Mouse (Mus musculus) MEL (cell line): ENCODE results near the gene Clca3a1.

Experiments
- CTCF ChIP-seq, 3 experiments: IDR thresholded peaks in 2 of 3; conservative IDR thresholded peaks in 1 of 3; 2 replicates each; pipeline ENCODE4 v1.5.1; 2011 to 2012; ENCODE audit warnings: low read length in 3 of 3, low read depth in 2 of 3, mild to moderate bottlenecking in 2 of 3, improper control_type of control experiment in 1 of 3, inconsistent platforms in 1 of 3, mixed read lengths in 1 of 3, moderate library complexity in 1 of 3; ENCODE audit not compliant: control insufficient read depth in 1 of 3, insufficient read depth in 1 of 3, poor library complexity in 1 of 3, severe bottlenecking in 1 of 3
- SMC3 ChIP-seq: IDR thresholded peaks from 2 replicates; pipeline ENCODE4 v1.6.1; 2011; ENCODE audit warnings: low read depth, low read length, improper control_type of control experiment

- TF ChIP-seq SMC3, result no peak
- no peak for TF ChIP-seq CTCF (IDR thresholded peaks at IDR 0.05 in 2 of 3, conservative IDR thresholded peaks at IDR 0.05 in 1 of 3; ENCODE audit: control insufficient read depth in 1 of 3, insufficient read depth in 1 of 3, low read depth in 2 of 3, low read length in 3 of 3, poor library complexity in 1 of 3, severe bottlenecking in 1 of 3)
Observed at GRCm38 (mm10) chr3:144688284-144688683, 72.5 kb downstream of the Clca3a1 start.
